Mouse (Mus musculus): ENCODE measurements around the gene Btbd35f20. TPM values are rescaled to one million over a fixed set of nuclear protein-coding genes. Genes with fewer than 3 reads are reported as not detected.

Btbd35f20 gene
- not detected for polyA plus RNA-seq (2014; fragmentation: Illumina TruSeq; extraction: RNeasy Lipid Tissue Mini Kit (QIAGEN cat#74804); ENCODE audit: low read depth, low replicate concordance)

GRCm38 (mm10) chrX:4291145-4291544, at the start of gene Btbd35f20:
Gene Btbd35f20 (minus strand): TSS chrX:4291245.

Other genes with a start within 250 kb of the Btbd35f20 start
- gene Btbd35f28, start 94.7 kb downstream of the Btbd35f20 start, polyA plus RNA-seq (2014; fragmentation: Illumina TruSeq; extraction: RNeasy Lipid Tissue Mini Kit (QIAGEN cat#74804); ENCODE audit: low read depth, low replicate concordance): not detected
- gene Btbd35f17, start 79.4 kb upstream of the Btbd35f20 start, polyA plus RNA-seq (2014; fragmentation: Illumina TruSeq; extraction: RNeasy Lipid Tissue Mini Kit (QIAGEN cat#74804); ENCODE audit: low read depth, low replicate concordance): not detected